Mouse (Mus musculus) adipose tissue, adult 10 weeks (tissue): ENCODE results near the gene Ppp1r3f. TPM values are rescaled to one million over a fixed set of nuclear protein-coding genes. Genes with fewer than 3 reads are reported as not detected.

Experiments used
- polyA plus RNA-seq: library from polyadenylated mRNA; stranded (reverse); fragments of 350-450 nt; fragmentation: Illumina TruSeq; extraction: RNeasy Lipid Tissue Mini Kit (QIAGEN cat#74804); gene quantifications from one replicate; pipeline ENCODE4 v1.2.3, GENCODE M21; 2014; ENCODE audit warnings: low read depth, low replicate concordance

The Ppp1r3f gene
- polyA plus RNA-seq, result 2.2 TPM

GRCm38 (mm10) chrX:7574087-7574884 is at the start of gene Ppp1r3f:
Ppp1r3f (minus strand) TSS chrX:7574283.

GRCm38 (mm10) chrX:7606783-7607182 is 32.7 kb upstream of the Ppp1r3f start, which contains the start of gene Cacna1f:
Cacna1f (plus strand) TSS chrX:7607083.

DNA sequence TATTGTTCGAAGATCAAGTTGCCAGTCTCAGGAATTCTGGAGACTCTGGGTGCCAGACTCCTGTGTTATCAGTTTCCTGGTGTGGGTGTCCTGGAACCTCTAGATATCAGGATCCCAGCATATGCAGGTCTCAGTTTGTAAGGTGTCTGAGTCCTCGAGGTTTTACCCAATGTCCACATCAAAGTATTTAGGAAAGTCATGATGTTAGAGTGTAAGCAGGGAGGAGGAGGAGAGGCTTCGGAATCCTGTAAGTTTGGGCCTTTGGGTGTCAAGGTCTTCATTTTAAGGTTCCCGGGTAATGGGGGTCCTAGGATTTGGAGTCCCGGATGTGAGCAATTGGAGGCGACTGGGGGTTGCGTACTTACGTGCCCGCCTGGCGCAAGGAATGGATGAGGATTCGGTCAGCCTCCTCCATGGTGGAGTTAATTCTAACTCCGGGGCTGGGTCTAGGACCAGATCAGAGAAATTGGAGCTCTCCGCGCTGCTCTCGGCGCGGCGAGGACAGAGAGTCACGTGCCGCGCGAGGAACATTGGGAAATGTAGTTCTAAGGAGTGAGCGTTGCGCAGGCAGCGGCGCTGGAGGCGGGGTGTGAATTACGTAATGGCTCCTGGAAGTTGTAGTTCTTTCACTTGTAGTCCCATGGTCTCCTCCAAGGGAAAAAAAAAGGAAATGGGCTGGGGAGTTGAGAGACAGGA is 30.9 kb upstream of the Ppp1r3f start, which contains the start of gene Ccdc22:
Gene Ccdc22 (minus strand): TSS at position 639 of the 696 bp plus-strand sequence.

DNA sequence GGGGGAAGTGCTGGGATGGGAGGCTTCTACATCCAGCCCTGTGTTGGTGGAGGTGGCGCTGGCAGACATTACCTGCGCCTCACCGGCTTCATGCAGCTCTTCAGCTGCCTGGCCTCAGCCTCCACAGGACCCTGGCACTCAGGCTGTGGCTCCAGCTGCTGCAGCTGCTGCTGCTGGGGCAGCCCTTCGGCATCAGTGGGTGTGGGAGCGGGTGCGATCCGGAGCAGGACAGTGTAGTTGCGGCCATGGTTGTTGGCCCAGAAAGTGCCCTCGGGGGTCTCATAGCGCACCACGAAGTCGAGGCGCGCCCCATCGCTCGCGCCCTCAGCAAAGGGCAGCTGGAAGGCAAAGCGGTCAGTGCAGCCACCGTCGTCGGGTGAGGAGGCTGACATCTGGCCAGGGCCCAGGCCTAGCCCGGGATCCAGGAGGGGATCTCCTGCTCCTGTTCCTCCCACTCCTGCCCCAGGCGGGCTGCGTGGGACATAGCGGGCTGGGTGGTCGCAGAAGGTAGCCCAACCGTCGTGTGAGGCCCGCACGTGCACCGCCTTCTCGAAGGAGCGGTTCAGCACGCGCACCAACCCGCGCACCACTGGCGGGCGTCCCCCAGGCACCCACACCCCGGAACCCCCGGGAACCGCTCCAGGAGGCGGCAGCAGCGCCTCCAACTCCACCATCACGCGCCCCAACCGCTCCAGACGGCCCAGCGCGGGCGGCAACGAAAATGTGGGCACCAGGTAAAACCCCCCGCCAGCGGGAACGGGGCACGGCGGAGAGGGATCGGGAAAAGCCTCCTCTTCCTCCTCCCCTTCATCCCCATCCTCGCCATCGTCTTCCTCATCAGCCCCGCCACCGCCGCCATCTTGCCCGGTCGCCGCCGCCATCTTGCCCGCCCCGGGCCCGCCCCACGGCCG is 652 bp downstream of the Ppp1r3f start, which contains the start of gene Foxp3:
Gene Foxp3 (plus strand): TSS at position 469 of the 911 bp plus-strand sequence.

Other genes with a start within 250 kb of the Ppp1r3f start
- gene Usp27x, start 198.5 kb downstream of the Ppp1r3f start, polyA plus RNA-seq, result 2.1 TPM
- 0.14 TPM for gene Foxp3, start 639 bp downstream of the Ppp1r3f start, polyA plus RNA-seq
- gene Ccdc22, start 31.2 kb upstream of the Ppp1r3f start, polyA plus RNA-seq, result 11.3 TPM
- not detected for gene Cacna1f, start 32.8 kb upstream of the Ppp1r3f start, polyA plus RNA-seq
- gene Syp, start 64.2 kb upstream of the Ppp1r3f start, polyA plus RNA-seq, result 4.7 TPM
- gene Prickle3, start 83.0 kb upstream of the Ppp1r3f start, polyA plus RNA-seq, result 19.2 TPM
- gene Plp2, start 97.1 kb upstream of the Ppp1r3f start, polyA plus RNA-seq, result 262 TPM
- gene Magix, start 107.0 kb upstream of the Ppp1r3f start, polyA plus RNA-seq, result 3.4 TPM
- gene Gpkow, start 122.8 kb upstream of the Ppp1r3f start, polyA plus RNA-seq, result 26.6 TPM
- 59.6 TPM for gene Wdr45, start 140.1 kb upstream of the Ppp1r3f start, polyA plus RNA-seq
- not detected for gene Gm45208, start 148.0 kb upstream of the Ppp1r3f start, polyA plus RNA-seq
- gene Praf2, start 154.2 kb upstream of the Ppp1r3f start, polyA plus RNA-seq, result 12.3 TPM
- 18.1 TPM for gene Ccdc120, start 176.6 kb upstream of the Ppp1r3f start, polyA plus RNA-seq
- 70.2 TPM for gene Tfe3, start 188.3 kb upstream of the Ppp1r3f start, polyA plus RNA-seq
- 44.2 TPM for gene Gripap1, start 215.5 kb upstream of the Ppp1r3f start, polyA plus RNA-seq
- 6.5 TPM for gene Kcnd1, start 248.0 kb upstream of the Ppp1r3f start, polyA plus RNA-seq